Mouse (Mus musculus): ENCODE measurements around the gene Olfr429. TPM values are rescaled to one million over a fixed set of nuclear protein-coding genes. Genes with fewer than 3 reads are reported as not detected.
"Not testable (repeated sequence)": the region's sequence is repeated elsewhere in the genome, so short reads cannot be mapped to it uniquely, and the experiment has no call there.

Olfr429 gene
- not detected in 2 replicates for polyA plus RNA-seq (2015; fragmentation: Nextera tagmentation; extraction: Ambion mirVana)

DNA sequence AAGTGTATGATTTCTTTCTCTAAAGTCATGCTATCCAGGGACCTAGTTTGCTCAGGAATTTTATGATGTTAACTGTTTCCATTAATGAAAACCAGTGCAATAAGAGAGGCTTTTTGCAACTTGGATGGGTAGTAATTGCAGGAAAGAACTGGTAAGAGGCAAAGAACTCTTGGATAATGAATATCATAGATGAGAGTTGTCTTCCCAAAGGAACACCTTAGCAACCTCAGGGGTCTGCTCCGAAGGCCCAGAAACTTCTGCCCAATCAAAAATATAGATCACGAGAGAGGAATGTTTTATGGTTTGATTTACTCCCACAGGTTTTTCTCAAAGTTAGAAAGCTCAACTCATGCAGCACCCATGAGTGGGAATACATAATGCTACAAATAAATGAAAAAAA lies at the start of gene Olfr429:
Gene Olfr429 (plus strand): TSS at position 301 of the 400 bp plus-strand sequence.
- Histone ChIP-seq H3K4me2 (ENCODE audit: low read depth, low read length) (no peak within 1 kb of the TSS), H3K36me3 (ENCODE audit: control insufficient read depth, insufficient read depth) (no peaks in the 10 kb centered on the region), H3K27me3 (ENCODE audit: control insufficient read depth, insufficient read depth, low read length) (no peaks in the 10 kb centered on the region), H3K9ac (ENCODE audit: low read length) (no peak within 1 kb of the TSS), H3K4me1 (ENCODE audit: control insufficient read depth, insufficient read depth, low read length) (no peaks in the 10 kb centered on the region), H3K9me3 (replicated peaks; ENCODE audit: control insufficient read depth, low read length) (no peaks in the 10 kb centered on the region), H3K4me3 (ENCODE audit: low read length) (no peak within 1 kb of the TSS), H3K27ac (ENCODE audit: low read length) (no peak within 1 kb of the TSS)
- no peak for ATAC-seq (replicated peaks; ENCODE audit: extremely low read depth, insufficient read depth, low FRiP score)
- WGBS = 86% methylated on average over 2 of the region's 2 CpGs

DNA sequence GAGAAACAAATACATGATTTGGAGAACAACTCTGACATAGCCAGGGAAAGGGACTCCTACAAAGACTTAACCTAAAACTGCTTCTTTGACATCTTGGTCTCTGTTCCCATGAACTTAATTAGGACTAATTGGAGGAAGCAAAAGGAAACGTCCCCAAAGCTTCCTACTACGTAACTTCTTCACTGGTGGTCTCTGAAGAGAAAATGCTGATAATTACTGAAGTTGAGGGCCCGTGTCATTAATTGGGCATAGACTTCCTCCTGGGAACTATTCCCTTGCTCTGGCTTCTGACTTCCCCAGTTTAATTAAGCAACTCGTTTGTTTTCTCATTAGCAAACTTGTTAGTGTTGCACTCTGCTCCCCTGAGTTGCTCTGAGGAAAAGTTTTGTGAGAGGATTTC lies 48.3 kb upstream of the Olfr429 start:
- no peaks in the 10 kb centered on the region for H3K27me3 ChIP-seq (ENCODE audit: control insufficient read depth, insufficient read depth, low read length)
- H3K4me3 ChIP-seq (ENCODE audit: low read length) = no peak overlapping the region
- no peak for ATAC-seq (replicated peaks; ENCODE audit: extremely low read depth, insufficient read depth, low FRiP score)
- no peaks in the 10 kb centered on the region for H3K4me1 ChIP-seq (ENCODE audit: control insufficient read depth, insufficient read depth, low read length)
- no peak overlapping the region for H3K27ac ChIP-seq (ENCODE audit: low read length)
- 58% methylated on average over 4 of the region's 4 CpGs for WGBS
- H3K9me3 ChIP-seq (replicated peaks; ENCODE audit: control insufficient read depth, low read length) = no peaks in the 10 kb centered on the region
- no peak overlapping the region for H3K9ac ChIP-seq (ENCODE audit: low read length)
- H3K36me3 ChIP-seq (ENCODE audit: control insufficient read depth, insufficient read depth) = no peaks in the 10 kb centered on the region
- H3K4me2 ChIP-seq (ENCODE audit: low read depth, low read length) = no peak overlapping the region

- Histone ChIP-seq H3K9me3 (replicated peaks; ENCODE audit: control insufficient read depth, low read length) (no peaks in the 10 kb centered on the region), H3K27ac (ENCODE audit: low read length) (no peak overlapping the region), H3K4me2 (ENCODE audit: low read depth, low read length) (no peak overlapping the region), H3K4me1 (ENCODE audit: control insufficient read depth, insufficient read depth, low read length) (no peaks in the 10 kb centered on the region), H3K36me3 (ENCODE audit: control insufficient read depth, insufficient read depth) (no peaks in the 10 kb centered on the region), H3K9ac (ENCODE audit: low read length) (no peak overlapping the region), H3K4me3 (ENCODE audit: low read length) (no peak overlapping the region), H3K27me3 (ENCODE audit: control insufficient read depth, insufficient read depth, low read length) (no peaks in the 10 kb centered on the region)
- WGBS = 82% methylated on average over 3 of the region's 3 CpGs
- no peak for ATAC-seq (replicated peaks; ENCODE audit: extremely low read depth, insufficient read depth, low FRiP score)
Observed at GRCm38 (mm10) chr1:174038480-174038879, 45.7 kb upstream of the Olfr429 start.

DNA sequence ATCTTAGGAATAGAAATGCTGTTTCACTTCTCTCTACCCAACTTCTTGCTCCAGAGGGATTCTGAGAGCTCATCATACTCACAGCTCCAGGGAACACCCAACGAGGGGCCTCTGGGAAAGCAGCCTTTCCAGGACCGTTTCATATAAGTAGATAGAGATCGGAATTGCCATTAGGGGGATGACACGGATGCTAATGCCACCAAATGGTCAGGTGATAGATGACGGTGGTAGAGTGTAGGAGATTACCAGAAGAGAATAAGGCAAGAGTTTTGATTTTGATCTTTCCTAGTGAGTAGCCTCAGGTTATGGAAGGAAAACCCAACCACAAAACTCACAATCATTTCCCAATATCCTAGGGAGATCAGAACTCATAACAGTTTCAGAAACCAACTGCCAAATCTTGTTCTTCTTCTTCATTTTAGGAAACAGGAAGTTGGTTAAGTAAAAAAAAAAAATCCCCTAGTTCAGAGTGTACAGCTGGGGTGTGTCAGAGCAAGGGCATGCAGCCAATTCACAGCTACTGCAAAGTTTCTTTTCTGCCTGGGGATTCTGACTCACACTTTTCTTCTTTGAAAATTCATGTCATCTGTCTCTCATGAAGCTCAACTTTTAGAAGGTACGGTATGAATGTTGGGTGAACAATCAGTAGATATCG lies 43.5 kb upstream of the Olfr429 start, which contains the start of gene Olfr433:
Gene Olfr433 (plus strand): TSS at position 183 of the 655 bp plus-strand sequence.
- Histone ChIP-seq H3K4me3 (ENCODE audit: low read length) (no peak within 1 kb of the TSS), H3K9me3 (replicated peaks; ENCODE audit: control insufficient read depth, low read length) (no peaks in the 10 kb centered on the region), H3K27ac (ENCODE audit: low read length) (no peak within 1 kb of the TSS), H3K4me1 (ENCODE audit: control insufficient read depth, insufficient read depth, low read length) (no peaks in the 10 kb centered on the region), H3K27me3 (ENCODE audit: control insufficient read depth, insufficient read depth, low read length) (no peaks in the 10 kb centered on the region), H3K36me3 (ENCODE audit: control insufficient read depth, insufficient read depth) (no peaks in the 10 kb centered on the region), H3K4me2 (ENCODE audit: low read depth, low read length) (no peak within 1 kb of the TSS), H3K9ac (ENCODE audit: low read length) (no peak within 1 kb of the TSS)
- no peak for ATAC-seq (replicated peaks; ENCODE audit: extremely low read depth, insufficient read depth, low FRiP score)
- WGBS = 59% methylated on average over 7 of the region's 7 CpGs

- ATAC-seq (replicated peaks; ENCODE audit: extremely low read depth, insufficient read depth, low FRiP score); H3K9ac ChIP-seq (ENCODE audit: low read length); H3K9me3 ChIP-seq (replicated peaks; ENCODE audit: control insufficient read depth, low read length); H3K27ac ChIP-seq (ENCODE audit: low read length); H3K27me3 ChIP-seq (ENCODE audit: control insufficient read depth, insufficient read depth, low read length); H3K4me3 ChIP-seq (ENCODE audit: low read length); H3K36me3 ChIP-seq (ENCODE audit: control insufficient read depth, insufficient read depth); H3K4me2 ChIP-seq (ENCODE audit: low read depth, low read length); H3K4me1 ChIP-seq (ENCODE audit: control insufficient read depth, insufficient read depth, low read length): not testable (repeated sequence)
- whole genome bisulfite sequencing = 87% methylated on average over 12 of the region's 12 CpGs
Observed at GRCm38 (mm10) chr1:174042091-174042884, 41.8 kb upstream of the Olfr429 start.

GRCm38 (mm10) chr1:174044431-174044830 lies 39.7 kb upstream of the Olfr429 start:
- Histone ChIP-seq H3K9me3 (replicated peaks; ENCODE audit: control insufficient read depth, low read length) (no peaks in the 10 kb centered on the region), H3K36me3 (ENCODE audit: control insufficient read depth, insufficient read depth) (no peaks in the 10 kb centered on the region), H3K4me1 (ENCODE audit: control insufficient read depth, insufficient read depth, low read length) (no peaks in the 10 kb centered on the region), H3K4me2 (ENCODE audit: low read depth, low read length) (no peak overlapping the region), H3K27ac (ENCODE audit: low read length) (no peak overlapping the region), H3K4me3 (ENCODE audit: low read length) (no peak overlapping the region), H3K9ac (ENCODE audit: low read length) (no peak overlapping the region), H3K27me3 (ENCODE audit: control insufficient read depth, insufficient read depth, low read length) (no peaks in the 10 kb centered on the region)
- 61% methylated on average over 2 of the region's 2 CpGs for WGBS
- no peak for ATAC-seq (replicated peaks; ENCODE audit: extremely low read depth, insufficient read depth, low FRiP score)

GRCm38 (mm10) chr1:174048227-174048626 lies 35.9 kb upstream of the Olfr429 start:
- H3K27me3 ChIP-seq (ENCODE audit: control insufficient read depth, insufficient read depth, low read length); H3K4me3 ChIP-seq (ENCODE audit: low read length); H3K4me2 ChIP-seq (ENCODE audit: low read depth, low read length); ATAC-seq (replicated peaks; ENCODE audit: extremely low read depth, insufficient read depth, low FRiP score); H3K4me1 ChIP-seq (ENCODE audit: control insufficient read depth, insufficient read depth, low read length); H3K36me3 ChIP-seq (ENCODE audit: control insufficient read depth, insufficient read depth); H3K9me3 ChIP-seq (replicated peaks; ENCODE audit: control insufficient read depth, low read length); H3K27ac ChIP-seq (ENCODE audit: low read length); H3K9ac ChIP-seq (ENCODE audit: low read length): not testable (repeated sequence)
- WGBS = 70% methylated on average over 6 of the region's 6 CpGs

GRCm38 (mm10) chr1:174048893-174049292 lies 35.2 kb upstream of the Olfr429 start, which contains the start of gene Olfr432:
TSS of gene Olfr432 (plus strand) at chr1:174049205.
- no peaks in the 10 kb centered on the region for H3K27me3 ChIP-seq (ENCODE audit: control insufficient read depth, insufficient read depth, low read length)
- H3K4me3 ChIP-seq (ENCODE audit: low read length) = no peak within 1 kb of the TSS
- H3K9ac ChIP-seq (ENCODE audit: low read length) = no peak within 1 kb of the TSS
- no peaks in the 10 kb centered on the region for H3K4me1 ChIP-seq (ENCODE audit: control insufficient read depth, insufficient read depth, low read length)
- no peaks in the 10 kb centered on the region for H3K36me3 ChIP-seq (ENCODE audit: control insufficient read depth, insufficient read depth)
- no peak within 1 kb of the TSS for H3K4me2 ChIP-seq (ENCODE audit: low read depth, low read length)
- WGBS = 62% methylated on average over 2 of the region's 2 CpGs
- H3K9me3 ChIP-seq (replicated peaks; ENCODE audit: control insufficient read depth, low read length) = no peaks in the 10 kb centered on the region
- no peak within 1 kb of the TSS for H3K27ac ChIP-seq (ENCODE audit: low read length)
- ATAC-seq (replicated peaks; ENCODE audit: extremely low read depth, insufficient read depth, low FRiP score) = no peak

DNA sequence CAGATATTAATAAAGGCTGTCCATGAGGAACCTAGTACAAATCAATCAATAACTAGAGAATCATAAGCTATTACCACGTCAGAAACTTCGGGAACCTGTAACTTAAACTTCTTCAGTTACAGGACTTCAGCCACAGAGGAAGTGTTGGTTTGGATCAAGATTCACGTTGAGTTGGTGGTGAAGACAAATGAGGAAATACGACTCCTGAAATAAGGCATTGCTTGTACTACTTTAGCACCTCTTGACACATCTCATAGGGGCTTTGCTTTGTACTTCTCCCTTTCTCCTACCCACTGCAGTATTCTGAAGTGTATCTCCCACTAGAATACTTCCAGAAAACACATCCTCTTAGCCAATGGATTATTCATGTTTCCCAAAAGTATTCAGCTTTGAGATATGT lies 34.8 kb upstream of the Olfr429 start:
- H3K9me3 ChIP-seq (replicated peaks; ENCODE audit: control insufficient read depth, low read length); H3K4me1 ChIP-seq (ENCODE audit: control insufficient read depth, insufficient read depth, low read length); H3K9ac ChIP-seq (ENCODE audit: low read length); H3K36me3 ChIP-seq (ENCODE audit: control insufficient read depth, insufficient read depth); H3K4me3 ChIP-seq (ENCODE audit: low read length); ATAC-seq (replicated peaks; ENCODE audit: extremely low read depth, insufficient read depth, low FRiP score); H3K4me2 ChIP-seq (ENCODE audit: low read depth, low read length); H3K27ac ChIP-seq (ENCODE audit: low read length); H3K27me3 ChIP-seq (ENCODE audit: control insufficient read depth, insufficient read depth, low read length): not testable (repeated sequence)
- WGBS = 63% methylated on average over 4 of the region's 4 CpGs
